Mouse (Mus musculus) brain, adult 2 months (tissue): ENCODE results near the gene Hectd4.
"Not testable (repeated sequence)": the region's sequence is repeated elsewhere in the genome, so short reads cannot be mapped to it uniquely, and the experiment has no call there.

ENCODE experiments used
- DNase-seq: peaks from one replicate; pipeline ENCODE4 v3.0.0; 2011; ENCODE audit warnings: low read depth, low spot score

Hectd4 gene

DNA sequence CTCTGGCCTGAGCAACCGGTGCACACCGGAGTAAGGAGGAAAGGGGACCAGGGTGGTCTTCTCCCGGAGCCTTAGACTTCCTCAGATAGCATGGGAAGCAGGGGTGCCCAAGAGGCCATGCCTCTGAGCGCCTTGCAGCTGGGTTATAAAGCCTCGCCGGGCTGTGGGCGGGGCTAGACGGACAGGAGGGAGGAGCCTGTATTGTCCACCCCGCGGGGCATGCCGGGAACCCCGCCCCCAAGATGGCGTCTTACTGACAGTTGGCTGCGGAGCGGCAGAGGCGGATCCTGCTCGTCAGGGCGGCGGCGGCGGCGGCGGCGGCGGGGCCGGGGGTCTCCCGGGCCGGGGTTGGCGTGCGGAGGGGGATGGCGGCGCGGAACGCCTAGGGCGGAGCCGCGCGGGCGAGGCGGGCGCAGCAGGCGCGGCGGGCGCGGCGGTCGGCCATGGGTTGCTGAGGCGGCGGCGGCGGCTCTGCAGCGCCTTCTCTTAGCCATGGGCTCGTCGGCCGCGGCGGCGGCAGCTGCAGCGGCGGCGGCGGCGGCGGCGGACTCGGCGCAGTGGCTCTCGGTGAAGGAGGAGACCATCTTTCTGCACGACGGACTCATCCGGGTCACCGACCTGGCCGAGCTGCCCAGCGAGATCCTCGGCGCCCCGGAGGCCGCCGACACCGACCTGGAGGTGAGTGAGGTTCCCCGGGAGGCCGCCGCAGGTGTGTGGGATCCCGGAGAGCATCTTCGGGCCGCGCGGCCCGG, at the start of gene Hectd4:
TSS of gene Hectd4 (plus strand) at position 240 of the 752 bp plus-strand sequence.
- DNase-seq: peak; percentile 96

DNA sequence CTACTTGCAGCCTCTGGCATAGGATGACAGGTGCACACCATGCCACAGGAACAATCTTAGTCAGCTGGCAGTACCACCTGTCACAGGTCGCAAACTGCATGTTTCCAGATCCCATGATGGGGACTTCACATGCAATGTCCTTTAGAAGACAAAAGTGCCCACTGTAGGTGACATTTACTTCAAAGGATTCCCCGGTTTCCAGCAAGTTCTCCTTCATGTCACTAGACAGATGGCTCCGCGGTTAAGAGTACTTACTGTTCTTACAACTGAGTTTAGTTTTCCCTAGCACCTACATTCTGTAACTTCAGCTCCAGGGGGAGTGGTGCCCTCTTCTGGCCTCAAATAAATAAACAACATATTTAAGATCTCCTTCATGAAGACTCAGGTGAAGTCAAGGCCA, 47.2 kb upstream of the Hectd4 start:
- peak; percentile 88 for DNase-seq

DNA sequence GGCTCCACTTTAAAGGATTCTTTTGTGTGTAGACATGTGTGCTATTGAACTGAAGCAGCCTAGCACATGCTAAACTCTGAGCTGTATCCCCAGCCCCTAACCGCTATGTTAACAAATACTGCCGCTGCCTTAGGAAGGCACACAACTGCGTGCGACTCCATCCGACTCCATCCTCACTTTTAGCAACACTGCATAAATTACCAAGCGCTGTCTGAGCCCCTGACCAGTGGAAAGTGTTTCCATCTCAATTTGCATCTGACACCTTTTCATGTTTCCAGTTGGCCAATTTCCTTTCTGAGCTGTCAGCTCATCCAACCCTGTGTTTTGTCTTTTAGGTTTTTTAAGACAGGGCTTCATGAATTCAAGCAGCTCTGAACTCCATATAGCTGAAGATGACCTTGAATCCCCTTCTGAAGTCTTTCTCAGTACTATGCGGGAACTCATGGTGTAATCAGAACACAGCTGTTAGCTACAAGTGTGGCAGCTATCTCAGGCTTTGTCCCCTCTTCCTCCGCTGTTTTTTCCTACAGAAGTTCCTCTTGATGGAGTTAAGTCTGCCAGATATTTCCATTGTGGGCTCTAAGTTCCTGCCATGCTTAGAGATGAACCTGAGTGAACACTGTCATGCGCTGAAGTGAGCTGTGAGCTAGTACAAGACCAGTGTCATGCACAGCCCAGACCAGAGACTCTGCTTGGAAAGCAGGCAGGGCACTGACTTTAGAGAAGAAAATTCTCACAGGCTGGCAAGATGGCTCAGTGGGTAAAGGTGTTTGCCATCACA, 40.8 kb upstream of the Hectd4 start:
- no peak for DNase-seq

DNA sequence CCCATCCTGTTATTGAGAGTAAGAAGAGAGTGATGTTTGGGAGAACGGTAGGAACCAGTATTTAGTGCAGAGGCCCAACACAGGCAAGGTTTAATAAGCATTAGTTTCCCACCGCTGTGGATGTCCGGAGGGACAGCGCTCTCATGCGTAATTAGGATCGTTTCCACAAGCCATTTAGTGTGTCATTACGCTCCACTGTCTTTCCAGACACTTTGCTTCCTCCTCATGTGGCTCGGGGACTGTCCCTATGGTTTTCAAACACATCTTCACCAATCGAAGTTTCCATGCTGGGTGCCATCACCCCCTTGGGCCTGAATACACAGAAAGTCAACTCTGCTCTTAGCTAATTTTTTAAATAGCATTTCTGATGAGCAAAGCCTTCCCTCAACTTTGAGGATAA, 36.8 kb upstream of the Hectd4 start:
- no peak for DNase-seq

DNA sequence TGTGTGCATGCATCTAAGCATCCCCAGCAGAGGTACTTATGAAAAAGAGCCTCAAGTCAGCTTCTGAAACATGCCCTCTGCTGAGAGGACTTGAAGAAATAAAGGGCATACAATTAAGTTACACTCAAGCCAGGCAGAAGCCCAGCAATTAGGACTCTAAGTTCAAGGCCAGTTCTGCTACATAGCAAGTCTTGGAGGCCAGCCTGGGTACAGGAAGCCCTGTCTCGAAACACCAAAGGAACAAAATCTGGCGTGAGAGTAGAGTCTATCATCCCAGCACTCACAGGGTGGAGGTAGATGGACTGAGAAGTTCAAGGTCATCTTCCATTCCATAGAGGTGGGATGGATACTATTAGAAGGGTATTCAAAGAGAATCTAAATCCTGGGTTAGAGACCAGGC, 35.6 kb upstream of the Hectd4 start:
- DNase-seq: no peak

DNA sequence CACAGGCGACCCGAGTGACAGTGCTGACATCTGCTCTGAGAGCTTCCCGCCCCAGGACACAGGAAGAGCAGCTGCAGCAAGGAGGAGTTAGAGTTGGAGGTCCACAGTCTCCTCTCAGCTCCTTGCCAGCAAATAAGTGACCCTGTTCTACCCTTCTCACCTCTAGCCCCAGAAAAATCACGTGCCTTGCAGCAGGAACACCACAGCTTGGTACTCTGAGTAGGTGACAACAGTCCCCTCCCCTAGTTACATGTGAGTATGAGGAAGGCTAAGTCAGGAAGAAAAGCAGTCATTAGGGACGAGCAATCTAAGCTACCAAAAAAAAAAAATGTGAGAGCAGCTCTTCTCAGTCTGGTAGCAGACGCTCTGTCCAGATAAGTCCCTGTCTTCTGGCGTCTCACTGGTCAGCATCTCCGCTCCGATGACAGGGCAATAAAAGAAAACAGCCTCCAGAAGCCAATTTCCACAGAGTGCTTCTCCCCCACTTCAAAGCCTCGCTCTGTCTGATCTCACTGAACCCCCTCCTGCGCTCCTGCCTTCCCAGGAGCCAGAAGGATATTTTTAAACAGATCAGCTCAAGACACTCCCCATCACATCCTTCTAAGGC, 35.0 kb upstream of the Hectd4 start:
- peak; percentile 77 for DNase-seq

DNA sequence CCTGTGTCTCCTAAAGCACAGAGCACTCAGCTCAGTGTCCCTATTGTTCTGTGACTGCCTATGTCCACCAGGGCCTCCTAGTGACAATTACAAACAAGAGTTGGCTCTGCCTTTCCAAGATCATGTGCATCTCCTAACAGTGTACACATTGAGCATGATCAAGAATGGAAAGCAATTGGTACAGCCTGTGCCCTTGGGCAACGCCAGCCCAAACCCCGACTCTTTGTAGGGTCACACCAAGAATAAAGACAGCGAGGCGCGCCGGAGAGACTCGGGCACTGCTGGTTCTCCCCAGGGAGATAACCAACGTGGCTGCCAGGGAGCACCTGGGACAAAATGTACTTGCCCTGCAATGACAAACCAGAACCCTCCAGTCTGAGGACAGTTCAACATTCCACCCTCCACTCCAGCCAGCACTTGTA, 32.4 kb upstream of the Hectd4 start:
- peak; percentile 92 for DNase-seq

DNA sequence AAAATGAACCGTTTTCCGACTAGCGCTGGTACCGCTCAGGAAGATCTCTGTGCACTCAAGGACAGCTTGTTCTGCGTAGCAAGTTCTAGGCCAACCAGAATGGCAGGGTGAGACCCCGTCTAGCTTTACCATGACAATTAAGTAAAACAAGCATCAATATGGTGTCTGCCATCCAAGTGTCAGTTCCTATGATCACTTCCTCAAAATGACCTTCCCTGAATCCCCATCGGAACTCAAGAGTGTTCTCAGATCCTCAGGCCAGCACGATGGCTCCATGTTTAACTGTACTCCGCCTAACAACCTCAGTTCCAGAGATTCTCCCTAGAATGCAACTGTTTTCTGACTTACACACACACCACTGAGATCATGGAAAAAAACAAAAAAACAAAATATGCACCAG, 31.8 kb upstream of the Hectd4 start:
- DNase-seq: no peak

DNA sequence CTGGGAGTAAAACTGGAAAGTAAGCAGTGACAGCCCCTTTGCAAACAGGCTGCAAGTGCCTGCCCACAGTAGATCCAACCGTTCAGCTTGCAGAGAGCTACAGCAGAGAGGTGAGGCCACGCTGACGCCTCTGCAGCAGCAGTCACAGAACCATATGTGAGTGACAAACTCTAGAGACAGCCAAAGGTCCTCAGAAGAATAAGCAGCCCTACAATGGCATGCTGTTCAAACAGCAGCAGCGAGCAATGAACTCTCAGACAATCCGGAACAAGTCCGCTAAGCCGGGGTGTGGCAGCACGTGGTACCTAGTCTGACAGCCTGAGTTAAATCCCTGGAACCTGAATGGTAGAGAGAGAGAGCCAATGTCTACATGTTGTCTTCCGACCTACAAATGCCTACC, 30.8 kb upstream of the Hectd4 start:
- DNase-seq: peak; percentile 59

DNA sequence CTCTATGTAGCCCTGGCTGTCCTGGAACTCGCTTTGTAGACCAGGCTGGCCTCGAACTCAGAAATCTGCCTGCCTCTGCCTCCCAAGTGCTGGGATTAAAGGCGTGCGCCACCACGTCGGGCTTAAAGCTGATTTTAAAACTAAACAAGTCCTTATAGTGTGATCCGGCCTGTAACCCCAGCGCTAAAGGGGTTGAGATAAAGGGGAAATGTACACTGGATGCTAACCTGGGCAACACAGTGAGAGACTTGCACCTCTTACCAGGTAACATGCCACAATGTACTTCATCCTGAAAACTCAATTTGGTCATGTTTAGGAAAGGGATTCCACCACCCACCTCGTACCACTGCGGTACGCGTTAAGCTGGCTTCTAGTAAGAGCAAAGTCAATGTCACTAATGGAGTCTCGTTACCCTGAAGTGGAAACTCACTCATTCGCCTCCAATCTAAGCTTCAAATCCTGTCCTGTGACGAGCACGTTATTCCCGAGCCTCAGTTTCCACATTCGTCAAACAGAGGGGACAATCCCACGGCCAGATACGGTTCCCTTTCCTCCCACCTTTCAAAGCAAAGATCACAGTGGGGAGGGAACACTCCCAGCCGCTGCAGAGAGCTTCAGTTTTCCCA, 29.7 kb upstream of the Hectd4 start:
- DNase-seq: peak; percentile 22

DNA sequence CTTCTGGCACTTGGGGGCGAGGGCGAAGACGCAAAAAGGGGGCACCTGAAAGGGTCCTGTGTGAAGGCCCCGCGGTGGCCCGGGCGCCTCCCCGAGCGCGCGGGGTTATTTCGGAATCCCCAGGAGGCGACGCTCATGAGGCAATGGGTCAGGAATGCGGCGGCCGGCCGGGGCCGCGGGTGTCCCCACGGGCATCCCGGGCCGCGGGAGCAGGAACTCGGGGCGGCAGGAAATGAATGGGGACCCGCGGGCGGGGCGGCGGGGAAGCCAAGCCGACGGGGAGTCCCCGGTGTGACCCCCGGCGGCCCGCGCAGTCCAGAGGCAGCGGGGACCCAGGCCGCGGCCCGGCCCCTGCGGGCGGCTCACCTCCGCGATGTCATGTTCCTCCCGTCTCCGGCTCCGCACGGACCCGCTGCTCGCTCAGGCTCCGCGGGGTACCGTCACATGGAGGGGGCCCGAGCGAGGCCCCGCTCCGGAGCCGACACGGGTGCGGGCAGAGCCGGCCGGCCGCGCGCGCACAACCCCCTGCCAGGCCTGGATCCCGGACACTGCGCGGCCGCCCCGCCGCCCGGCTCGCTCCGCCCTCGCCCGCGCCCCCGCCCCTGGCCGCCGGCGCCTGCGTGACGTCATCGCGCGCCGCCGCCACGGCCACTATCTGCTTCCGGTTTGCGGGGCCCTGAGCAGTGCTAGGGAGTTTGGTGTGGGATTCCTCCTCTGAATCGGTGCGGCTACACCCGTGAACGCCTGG, 29.0 kb upstream of the Hectd4 start, which contains the start of gene Ptpn11:
TSS of gene Ptpn11 (minus strand) at position 562 of the 748 bp plus-strand sequence.
- peak; percentile 86 for DNase-seq

DNA sequence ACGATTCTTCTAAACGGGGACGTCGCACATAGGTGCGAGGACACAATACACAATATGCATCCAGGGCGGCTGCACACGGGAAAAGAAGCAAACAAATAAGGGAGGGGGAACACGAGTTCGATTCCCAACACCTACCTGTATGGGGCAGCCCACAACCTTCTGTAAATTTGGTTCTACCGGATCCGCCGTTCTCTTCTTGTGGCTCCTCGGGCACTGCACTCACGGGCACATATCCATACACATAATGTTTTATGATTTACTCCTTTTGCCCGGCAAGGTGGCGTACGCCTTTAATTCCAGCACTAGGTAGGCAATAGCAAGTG, 28.5 kb upstream of the Hectd4 start:
- no peak for DNase-seq

DNA sequence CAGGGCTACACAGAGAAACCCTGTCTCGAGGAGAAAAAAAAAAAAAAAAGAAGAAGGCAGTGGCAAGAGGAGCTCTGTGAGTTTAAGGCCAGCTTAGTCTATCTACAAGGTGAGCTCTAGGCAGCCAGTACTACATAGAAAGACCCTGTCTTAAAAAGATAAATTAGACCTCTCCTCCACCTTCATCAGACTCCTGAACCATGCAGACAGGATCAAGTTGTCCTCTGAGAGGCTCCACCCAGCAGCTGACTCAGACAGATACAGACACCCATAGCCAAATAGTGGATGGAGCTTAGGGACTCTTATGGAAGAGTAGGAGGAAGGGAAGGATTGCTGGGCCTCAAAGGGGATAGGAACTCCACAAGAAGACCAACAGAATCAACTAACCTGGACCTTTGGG, 25.8 kb upstream of the Hectd4 start:
- DNase-seq: no peak

DNA sequence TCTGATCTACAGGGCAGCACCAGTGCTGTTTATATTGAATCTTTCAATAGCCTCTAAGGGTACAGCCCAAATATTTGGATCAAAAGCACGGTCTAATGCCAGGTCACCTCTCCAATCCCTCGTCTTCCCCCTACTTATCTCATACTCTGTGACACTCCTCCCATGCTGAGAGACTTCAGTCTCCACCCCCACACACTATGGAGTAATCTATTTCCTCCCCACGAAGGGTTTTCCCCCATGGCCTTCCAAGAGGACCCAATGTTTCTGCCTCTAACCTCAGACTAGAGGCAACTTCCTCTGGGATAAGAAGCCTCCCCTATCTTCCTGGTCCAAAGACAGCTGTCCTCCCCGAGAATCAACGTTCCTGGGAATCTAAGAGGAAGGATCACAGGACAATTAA, 23.3 kb upstream of the Hectd4 start:
- no peak for DNase-seq

DNA sequence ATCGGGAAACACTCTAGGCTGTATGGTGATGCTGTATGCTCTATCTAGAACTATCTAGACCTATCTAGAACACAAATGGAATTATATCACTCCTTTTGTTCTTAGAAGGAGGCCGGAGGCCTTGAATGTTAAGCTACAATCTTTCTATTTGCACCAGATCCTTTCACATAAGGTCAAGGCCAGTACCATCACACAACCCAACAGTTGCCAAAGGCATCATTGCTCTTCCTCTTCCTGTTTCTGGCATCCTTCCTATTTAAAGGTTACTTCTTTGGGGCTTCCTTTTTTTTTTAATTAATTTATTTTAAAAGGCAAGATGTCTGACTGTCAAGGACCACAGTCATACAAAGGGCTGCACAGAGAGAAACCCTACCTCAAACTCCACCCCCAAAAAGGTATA, 22.7 kb upstream of the Hectd4 start:
- DNase-seq: no peak

DNA sequence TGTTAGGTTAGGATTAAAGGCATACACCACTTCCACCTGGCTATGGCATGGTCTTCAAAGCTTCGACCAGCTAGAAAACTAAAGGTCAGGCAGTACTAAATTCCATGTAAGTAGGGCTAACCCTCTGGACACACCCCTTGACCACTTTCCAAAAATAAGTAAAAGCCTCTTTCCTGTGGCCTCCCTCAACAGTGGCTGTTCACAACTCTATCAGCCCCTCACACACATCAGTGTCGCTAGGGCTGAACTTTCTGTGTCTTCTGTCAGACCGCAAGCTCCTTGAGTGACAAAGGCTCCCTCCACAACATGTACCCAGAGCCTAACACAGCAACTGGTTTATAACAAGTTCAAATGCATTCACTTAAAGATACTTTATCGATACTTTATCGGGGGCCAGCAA, 21.6 kb upstream of the Hectd4 start:
- DNase-seq: no peak

DNA sequence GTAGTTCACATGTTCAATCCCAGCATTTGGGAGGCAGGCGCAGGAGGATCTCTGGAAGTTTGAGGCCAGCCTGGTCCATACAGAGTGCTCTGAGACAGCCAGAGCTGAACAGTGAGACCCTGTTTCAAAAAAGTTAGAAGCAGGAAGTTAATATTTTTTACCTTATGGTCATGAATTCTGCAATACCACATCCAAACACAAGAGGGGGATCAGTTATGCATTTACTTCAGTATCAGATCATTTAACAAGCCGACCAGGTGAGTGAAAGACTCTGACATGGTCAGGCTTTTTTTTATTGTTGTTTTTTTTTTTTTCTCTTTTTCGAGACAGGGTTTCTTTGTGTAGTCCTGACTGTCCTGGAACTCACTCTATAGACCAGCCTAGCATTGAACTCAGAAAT, 18.3 kb upstream of the Hectd4 start:
- DNase-seq: peak; percentile 75

DNA sequence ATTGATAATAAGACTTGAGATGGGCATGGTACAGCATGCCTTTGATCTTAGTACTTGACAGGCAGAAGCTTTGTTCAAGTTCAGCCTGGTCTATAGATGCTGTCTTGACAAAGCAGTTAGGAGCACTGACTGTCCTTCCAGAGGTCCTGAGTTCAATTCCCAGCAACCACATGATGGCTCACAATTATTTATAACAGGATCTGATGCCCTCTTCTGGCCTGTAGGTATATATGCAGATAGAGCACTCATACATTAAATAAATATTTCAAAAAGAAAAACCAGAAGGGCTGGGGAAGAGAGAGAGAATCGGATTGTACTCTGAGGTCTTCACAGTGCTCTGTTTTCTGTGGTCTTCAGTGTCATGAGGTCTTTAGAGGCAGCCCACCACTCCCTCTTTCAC, 17.6 kb upstream of the Hectd4 start:
- no peak for DNase-seq

DNA sequence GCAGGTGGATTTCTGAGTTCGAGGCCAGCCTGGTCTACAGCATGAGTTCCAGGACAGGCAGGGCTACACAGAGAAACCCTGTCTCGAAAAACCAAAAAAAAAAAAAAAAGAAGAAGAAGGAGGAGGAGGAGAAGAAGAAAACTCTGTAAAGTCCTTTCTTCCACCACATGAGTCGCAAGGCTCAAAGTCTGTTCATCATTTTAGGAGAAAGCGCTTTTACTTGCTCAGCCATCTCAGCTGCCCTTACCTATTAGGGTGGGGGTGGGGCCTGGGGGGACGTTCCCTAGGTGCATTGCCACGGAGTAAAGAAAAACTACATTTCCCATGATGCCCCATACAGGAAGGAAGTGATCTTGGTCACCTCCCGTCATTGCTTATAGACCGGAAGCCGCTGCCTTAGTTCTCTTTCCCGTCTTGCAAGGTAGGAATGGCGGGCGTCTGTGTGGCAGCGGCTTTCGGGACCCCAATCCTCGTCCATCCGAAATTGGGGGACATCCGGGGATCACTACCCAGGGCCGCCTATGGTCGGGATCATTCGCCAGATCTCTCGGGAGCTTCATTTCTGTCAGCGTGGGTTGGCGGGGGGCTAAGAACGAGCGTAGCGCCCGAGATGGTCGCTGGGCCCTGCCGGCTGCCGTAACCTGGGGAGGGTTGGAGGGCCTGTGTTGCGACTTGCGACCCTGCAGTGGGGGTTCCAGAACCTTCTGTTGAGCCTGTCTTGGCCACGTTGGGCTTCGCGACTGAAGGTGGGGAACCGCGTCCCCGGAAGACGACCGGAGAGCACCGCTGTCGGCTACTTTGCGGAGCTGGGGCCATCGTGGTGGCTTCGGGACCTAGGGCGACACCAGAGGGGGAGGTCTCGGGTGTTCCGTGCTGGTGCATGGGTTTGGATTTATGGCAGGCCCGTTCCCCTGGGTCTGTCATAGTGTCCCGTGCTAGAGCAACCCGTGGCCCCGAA, 15.6 kb upstream of the Hectd4 start, which contains the start of gene Rpl6:
TSS of gene Rpl6 (plus strand) at position 350 of the 958 bp plus-strand sequence.
- DNase-seq: peak; percentile 97

DNA sequence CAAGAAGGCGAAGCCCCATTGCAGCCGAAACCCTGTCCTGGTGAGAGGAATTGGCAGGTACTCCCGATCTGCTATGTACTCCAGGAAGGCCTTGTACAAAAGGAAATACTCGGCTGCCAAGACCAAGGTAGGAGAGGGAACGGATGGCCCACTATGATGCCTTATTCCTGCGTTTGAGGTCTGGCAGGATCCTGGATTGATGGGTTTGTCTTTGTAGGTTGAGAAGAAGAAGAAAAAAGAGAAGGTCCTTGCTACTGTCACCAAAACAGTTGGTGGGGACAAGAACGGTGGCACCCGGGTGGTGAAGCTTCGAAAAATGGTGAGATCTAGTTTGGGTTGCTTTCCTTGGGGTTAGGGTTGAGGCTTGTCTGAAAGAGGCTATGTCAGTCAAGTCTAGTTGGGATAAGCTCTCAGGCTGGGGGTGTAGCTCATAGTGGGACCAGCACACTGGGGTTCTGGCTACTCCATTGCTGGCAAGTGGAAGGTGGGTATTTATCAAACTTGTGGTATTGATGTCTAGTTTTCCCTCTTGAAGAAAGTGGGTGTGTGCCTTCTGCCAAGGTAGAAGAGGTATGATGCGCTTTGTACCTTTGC, 14.4 kb upstream of the Hectd4 start:
- DNase-seq: not testable (repeated sequence)
